Mouse (Mus musculus) cerebellum, adult 9-11 months (tissue): ENCODE data around the gene Gm5114.
A peak's percentile ranks its signal among the peaks of the same experiment; 100 is the strongest.
"Not testable (repeated sequence)": the region's sequence is repeated elsewhere in the genome, so short reads cannot be mapped to it uniquely, and the experiment has no call there.

Source experiments
- DNase-seq: peaks from one replicate; pipeline ENCODE4 v3.0.0; 2022

The Gm5114 gene

DNA sequence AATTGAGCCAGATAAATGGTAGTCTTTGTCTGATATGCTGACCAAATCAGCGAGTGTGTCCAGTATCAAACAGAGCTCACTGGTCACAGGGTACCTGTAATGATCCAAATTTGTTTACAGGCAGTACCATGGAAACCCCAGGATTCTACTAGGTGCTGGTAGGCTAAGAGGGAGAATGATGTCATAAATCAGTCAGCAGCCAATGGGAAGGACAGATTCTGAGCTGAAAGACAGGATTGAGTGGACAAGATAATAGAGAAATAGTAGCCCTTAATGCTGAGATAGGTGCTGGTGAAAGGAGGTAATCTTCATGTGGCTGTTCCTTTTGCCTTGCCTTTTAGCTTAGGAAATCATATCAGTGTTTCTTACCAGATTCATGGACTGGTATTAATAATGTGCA, at the start of gene Gm5114:
Gene Gm5114 (minus strand): TSS at position 101 of the 400 bp plus-strand sequence.
- not testable (repeated sequence) for DNase-seq

DNA sequence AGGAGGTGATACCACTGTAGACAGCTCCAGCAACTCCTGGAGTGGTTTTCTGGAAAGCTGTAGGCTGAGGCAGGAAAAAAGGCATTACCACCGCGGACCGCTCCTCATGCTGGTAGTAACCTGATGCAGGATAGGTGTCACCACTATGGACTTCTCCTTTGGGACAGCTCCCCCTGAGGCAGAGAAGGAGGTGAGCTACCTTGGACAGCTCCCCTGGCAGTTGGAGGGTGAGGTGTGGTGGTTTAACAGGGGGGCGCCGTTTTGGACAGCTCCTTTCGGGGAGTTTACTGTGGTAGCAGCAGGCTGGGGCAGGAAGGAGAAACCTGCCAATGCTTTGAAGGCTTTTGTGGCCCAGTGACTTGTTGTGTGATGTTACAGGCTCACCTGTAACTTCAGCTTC, 42.8 kb upstream of the Gm5114 start:
- no peak for DNase-seq

DNA sequence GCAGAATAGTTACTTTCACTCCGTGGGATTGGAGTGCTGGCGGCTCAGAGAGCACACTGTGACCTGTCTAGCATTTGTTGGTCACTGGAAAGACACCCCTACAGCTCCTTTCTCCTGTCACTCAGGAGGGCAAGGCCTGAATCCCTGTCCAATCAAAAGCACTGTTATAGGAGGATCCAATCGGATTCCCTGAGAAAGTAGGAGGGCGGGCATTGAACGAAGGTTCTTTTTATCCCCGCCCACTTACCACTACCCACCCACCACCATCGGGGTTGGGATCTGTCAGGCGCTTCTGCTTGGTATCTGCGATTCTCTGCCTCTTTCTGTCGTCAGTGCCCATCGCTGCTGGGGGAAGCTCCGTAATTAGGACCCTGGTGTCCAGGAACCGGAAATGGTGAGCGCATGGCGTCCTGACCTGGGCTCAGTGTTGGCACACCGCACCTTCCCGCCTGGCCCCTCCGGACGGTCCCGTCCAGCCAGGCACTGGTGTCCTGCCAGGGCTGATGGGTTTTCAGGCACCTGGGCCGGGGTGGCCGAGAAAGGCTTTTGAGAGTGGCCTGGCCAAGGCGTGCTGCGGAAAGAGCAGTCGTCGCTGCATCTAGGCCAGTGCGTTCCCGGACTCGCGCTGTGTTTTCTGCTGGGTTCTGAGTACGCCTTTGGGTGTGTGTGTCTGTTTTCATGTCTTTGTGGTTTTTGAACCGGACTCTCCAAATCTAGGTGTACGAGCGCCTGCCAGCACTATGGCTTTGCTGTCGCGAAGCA, 36.5 kb upstream of the Gm5114 start:
- DNase-seq = peak; percentile 91

DNA sequence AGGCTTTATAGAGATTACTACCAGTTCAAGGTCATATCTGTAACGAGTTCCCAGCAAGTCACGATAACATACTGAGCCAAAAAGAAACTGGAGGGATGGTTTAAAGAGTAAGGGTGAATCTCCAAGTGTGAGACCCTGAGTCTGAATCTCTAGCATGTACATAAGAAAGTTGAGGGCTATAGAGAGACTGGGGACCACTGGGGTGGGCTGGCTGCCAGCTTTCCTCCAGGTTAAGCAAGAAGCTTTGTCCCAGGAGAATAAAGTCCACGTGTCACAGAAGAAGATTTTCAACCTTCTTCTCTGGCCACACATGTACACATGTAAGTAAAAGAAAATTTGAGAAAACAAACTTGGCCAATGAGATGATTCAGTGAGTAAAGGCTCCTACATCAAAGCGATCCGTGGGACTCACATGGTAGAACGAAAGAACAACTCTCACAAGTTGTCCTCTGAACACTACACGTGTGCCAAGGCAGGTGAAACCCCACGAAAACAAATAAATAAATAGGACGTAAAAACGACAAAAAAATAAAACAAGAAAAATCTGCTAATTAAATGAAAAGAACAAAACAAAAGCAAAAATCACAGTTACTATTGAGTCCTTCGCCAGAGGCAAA, 35.8 kb upstream of the Gm5114 start:
- peak; percentile 59 for DNase-seq

DNA sequence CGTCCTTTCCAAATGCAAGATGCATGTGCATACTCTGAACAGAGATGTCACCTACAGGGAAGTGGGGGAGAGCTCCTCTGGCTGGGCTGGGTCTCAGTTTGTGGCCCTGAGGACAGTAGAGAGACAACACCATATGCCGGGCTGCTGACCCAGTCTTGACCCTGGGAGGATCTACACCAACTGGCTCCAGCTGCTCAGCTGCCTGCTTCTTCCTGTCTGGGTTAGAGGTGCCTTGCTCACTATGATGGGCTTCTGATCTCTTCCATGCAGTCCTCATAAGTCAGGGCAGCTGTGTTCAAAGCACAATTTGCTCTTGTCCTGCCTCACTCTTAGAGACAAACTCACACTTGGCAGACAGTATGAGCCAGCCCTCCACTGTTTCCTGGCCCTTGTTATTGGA, 28.3 kb upstream of the Gm5114 start:
- DNase-seq = no peak

DNA sequence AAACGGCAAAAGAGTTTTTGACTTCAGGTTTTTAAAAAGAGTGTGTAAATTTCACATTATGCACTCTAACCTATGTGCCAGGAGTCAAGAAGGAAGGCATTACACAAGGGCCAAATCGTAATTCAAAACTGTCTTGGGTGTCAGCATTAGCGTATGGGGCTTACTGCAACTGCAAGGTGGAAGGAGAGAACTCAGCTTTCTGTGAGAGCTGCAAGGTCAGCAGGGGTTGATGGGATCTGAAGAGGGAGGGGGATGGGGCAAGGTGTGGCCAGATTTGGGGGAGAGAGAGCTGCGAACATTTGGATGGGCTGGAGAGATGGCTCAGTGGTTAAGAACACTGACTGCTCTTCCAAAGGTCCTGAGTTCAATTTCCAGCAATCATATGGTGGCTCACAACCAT, 27.4 kb upstream of the Gm5114 start:
- DNase-seq = no peak
